Mouse (Mus musculus) embryonic facial prominence, embryonic 13.5 days (tissue): ENCODE measurements at regions not wholly inside any gene's neighbourhood (a gene's known extent, or its start where the extent isn't known, plus 50 kb on each side); places are given as distances from the start of the nearest gene placed in this dataset.
A peak's percentile ranks its signal among the peaks of the same experiment; 100 is the strongest.

Source experiments
- ATAC-seq: fragments of 200-750 bp; cut with Nextera tagmentation; 2 replicates; pipeline ENCODE4 v1.8.0; 2017; ENCODE audit warnings: low read depth; ENCODE audit not compliant: insufficient number of reproducible peaks, insufficient read depth, low FRiP score, low TSS enrichment
- H3K27ac ChIP-seq: fragments of 300-500 bp; sonication (generic); 2 replicates; pipeline ENCODE4 v1.5.1; 2015; ENCODE audit warnings: moderate library complexity, mild to moderate bottlenecking, inconsistent platforms
- H3K27me3 ChIP-seq: fragments of 300-500 bp; sonication (generic); 2 replicates; pipeline ENCODE4 v1.6.1; 2015; ENCODE audit warnings: mild to moderate bottlenecking, inconsistent platforms
- H3K36me3 ChIP-seq: fragments of 300-500 bp; sonication (generic); 2 replicates; pipeline ENCODE4 v1.6.1; 2015; ENCODE audit warnings: mild to moderate bottlenecking, inconsistent platforms
- H3K4me1 ChIP-seq: fragments of 300-500 bp; sonication (generic); 2 replicates; pipeline ENCODE4 v1.6.1; 2015; ENCODE audit warnings: inconsistent platforms
- H3K4me2 ChIP-seq: fragments of 300-500 bp; sonication (generic); 2 replicates; pipeline ENCODE4 v1.6.1; 2015; ENCODE audit warnings: moderate library complexity, mild to moderate bottlenecking, inconsistent platforms
- H3K4me3 ChIP-seq: fragments of 300-500 bp; sonication (generic); 2 replicates; pipeline ENCODE4 v1.5.1; 2015; ENCODE audit warnings: mild to moderate bottlenecking, inconsistent platforms
- H3K9ac ChIP-seq: fragments of 300-500 bp; sonication (generic); 2 replicates; pipeline ENCODE4 v1.6.1; 2015; ENCODE audit warnings: mild to moderate bottlenecking, inconsistent platforms
- H3K9me3 ChIP-seq: fragments of 300-500 bp; sonication (generic); 2 replicates; pipeline ENCODE4 v1.6.1; 2016; ENCODE audit warnings: inconsistent platforms
- WGBS: fragments of 180-500 bp; shearing (Covaris S2); methylation state at CpG from one replicate; pipeline ENCODE4 v1.1.7; 2015; ENCODE audit warnings: mixed read lengths; 5-methylcytosine and 5-hydroxymethylcytosine counted together

DNA sequence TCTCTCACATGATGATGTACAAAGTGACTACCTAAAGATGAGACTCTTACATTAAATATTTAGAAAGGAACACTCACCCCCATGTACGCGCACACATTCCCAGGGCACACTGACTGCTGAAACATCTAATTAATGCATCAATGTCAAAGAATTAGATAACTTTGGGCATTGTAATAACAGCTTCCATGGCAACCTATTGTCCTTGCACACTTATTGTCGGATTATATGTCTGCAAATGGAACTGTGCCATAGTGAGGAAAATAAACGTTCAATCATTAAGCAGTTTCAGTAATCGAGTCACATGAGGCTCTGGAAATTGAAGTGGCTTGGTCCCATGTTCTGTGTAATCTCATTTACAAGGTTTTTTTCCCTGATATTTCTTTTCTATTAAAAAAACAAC lies 360.0 kb downstream of the Galc start:
- H3K4me1 ChIP-seq = no peaks in the 10 kb centered on the region
- no peak overlapping the region for H3K4me2 ChIP-seq
- H3K36me3 ChIP-seq = no peaks in the 10 kb centered on the region
- no peak for ATAC-seq
- no peak overlapping the region for H3K4me3 ChIP-seq
- H3K9ac ChIP-seq = no peak overlapping the region
- 79% methylated on average over 5 of the region's 5 CpGs for WGBS
- no peaks in the 10 kb centered on the region for H3K27me3 ChIP-seq
- no peaks in the 10 kb centered on the region for H3K9me3 ChIP-seq
- H3K27ac ChIP-seq = no peak overlapping the region

DNA sequence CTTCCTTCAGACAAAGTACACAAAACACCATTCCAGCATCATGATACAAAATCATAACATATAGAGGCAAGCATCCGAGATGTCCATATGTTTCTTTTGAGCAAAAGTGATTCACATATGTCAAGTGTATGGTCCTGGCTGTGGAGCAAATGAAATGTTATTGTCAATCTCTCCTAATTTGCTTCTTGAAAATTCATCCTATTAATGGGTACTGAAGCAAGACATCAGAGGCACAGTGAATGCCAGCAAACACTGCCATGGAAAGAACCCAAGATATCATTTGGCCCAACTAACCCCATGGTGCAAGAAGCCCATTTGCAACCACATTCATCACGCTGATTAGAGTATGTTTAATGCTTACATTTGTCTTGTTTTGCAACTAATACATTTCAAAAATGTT lies 361.1 kb downstream of the Galc start:
- 87% methylated on average over 2 of the region's 2 CpGs for WGBS
- Histone ChIP-seq H3K9ac (no peak overlapping the region), H3K27ac (no peak overlapping the region), H3K27me3 (no peaks in the 10 kb centered on the region), H3K4me3 (no peak overlapping the region), H3K4me1 (no peaks in the 10 kb centered on the region), H3K4me2 (no peak overlapping the region), H3K9me3 (no peaks in the 10 kb centered on the region), H3K36me3 (no peaks in the 10 kb centered on the region)
- ATAC-seq = no peak

DNA sequence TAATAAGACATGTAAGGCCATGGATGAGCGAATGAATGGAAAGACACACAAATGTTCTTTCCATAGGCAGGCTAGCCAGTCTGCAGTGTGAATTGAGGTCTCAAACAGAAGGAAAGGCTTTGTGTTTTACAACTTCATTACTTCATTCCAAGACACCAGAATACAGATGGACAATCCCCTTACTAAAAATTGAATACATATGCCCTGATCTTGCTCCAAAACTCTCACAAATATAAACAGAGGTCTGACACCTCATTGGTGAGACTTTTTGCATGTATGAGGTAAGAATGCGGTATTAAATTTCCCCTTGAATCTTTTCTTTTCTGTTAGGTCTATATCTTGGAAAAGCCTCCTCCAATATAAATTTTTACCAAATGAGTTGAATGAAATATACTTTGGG lies 363.3 kb downstream of the Galc start:
- WGBS = 82% methylated on average over 2 of the region's 2 CpGs
- Histone ChIP-seq H3K4me2 (no peak overlapping the region), H3K4me1 (no peaks in the 10 kb centered on the region), H3K27me3 (no peaks in the 10 kb centered on the region), H3K36me3 (no peaks in the 10 kb centered on the region), H3K9ac (no peak overlapping the region), H3K9me3 (no peaks in the 10 kb centered on the region), H3K4me3 (no peak overlapping the region), H3K27ac (no peak overlapping the region)
- no peak for ATAC-seq

- H3K27me3 ChIP-seq = no peaks in the 10 kb centered on the region
- H3K36me3 ChIP-seq = no peaks in the 10 kb centered on the region
- 3% methylated on average over 12 of the region's 12 CpGs for WGBS
- ATAC-seq = no peak
- no peaks in the 10 kb centered on the region for H3K9me3 ChIP-seq
- H3K9ac ChIP-seq = peak overlapping the region; percentile 46; the same call in 1 of the 2 replicates
- peak overlapping the region; percentile 51 for H3K4me2 ChIP-seq
- peak overlapping the region; percentile 21 for H3K4me3 ChIP-seq
- H3K4me1 ChIP-seq = peaks cover 16% of the 10 kb centered on the region
- peak overlapping the region; percentile 4; the same call in 1 of the 2 replicates for H3K27ac ChIP-seq
Observed at GRCm38 (mm10) chr12:97888801-97889455, 370.3 kb downstream of the Galc start.

- Histone ChIP-seq H3K4me1 (peaks cover 16% of the 10 kb centered on the region), H3K27ac (peak overlapping the region; percentile 2; the same call in 1 of the 2 replicates), H3K4me3 (peak overlapping the region; percentile 21), H3K27me3 (no peaks in the 10 kb centered on the region), H3K9me3 (no peaks in the 10 kb centered on the region), H3K4me2 (peak overlapping the region; percentile 51), H3K36me3 (no peaks in the 10 kb centered on the region), H3K9ac (peak overlapping the region; percentile 46; the same call in 1 of the 2 replicates)
- no peak for ATAC-seq
- whole genome bisulfite sequencing = 11% methylated on average over 6 of the region's 6 CpGs
Observed at GRCm38 (mm10) chr12:97888291-97888800, 370.9 kb downstream of the Galc start.

- no peak overlapping the region for H3K4me3 ChIP-seq
- 74% methylated on average over 4 of the region's 4 CpGs for WGBS
- H3K9me3 ChIP-seq = no peaks in the 10 kb centered on the region
Observed at GRCm38 (mm10) chr12:97882439-97882838, 376.8 kb downstream of the Galc start.

GRCm38 (mm10) chr12:97872391-97872790 lies 386.9 kb downstream of the Galc start:
- Histone ChIP-seq H3K36me3 (no peaks in the 10 kb centered on the region), H3K27me3 (peaks cover 5% of the 10 kb centered on the region; the same call in 1 of the 2 replicates), H3K4me3 (no peak overlapping the region), H3K27ac (no peak overlapping the region), H3K4me2 (no peak overlapping the region), H3K9me3 (no peaks in the 10 kb centered on the region), H3K4me1 (no peaks in the 10 kb centered on the region), H3K9ac (no peak overlapping the region)
- WGBS = 10% methylated on average over 2 of the region's 2 CpGs
- no peak for ATAC-seq

More at GRCm38 (mm10) chr12:97882439-97882838, 376.8 kb downstream of the Galc start:
- Histone ChIP-seq H3K4me2 (no peak overlapping the region), H3K27ac (no peak overlapping the region), H3K36me3 (no peaks in the 10 kb centered on the region), H3K9ac (no peak overlapping the region), H3K27me3 (no peaks in the 10 kb centered on the region), H3K4me1 (no peaks in the 10 kb centered on the region)
- ATAC-seq = no peak

- WGBS = 69% methylated on average over 3 of the region's 3 CpGs
- Histone ChIP-seq H3K4me2 (no peak overlapping the region), H3K9ac (no peak overlapping the region)
Observed at GRCm38 (mm10) chr12:97862921-97863320, 396.3 kb downstream of the Galc start.

DNA sequence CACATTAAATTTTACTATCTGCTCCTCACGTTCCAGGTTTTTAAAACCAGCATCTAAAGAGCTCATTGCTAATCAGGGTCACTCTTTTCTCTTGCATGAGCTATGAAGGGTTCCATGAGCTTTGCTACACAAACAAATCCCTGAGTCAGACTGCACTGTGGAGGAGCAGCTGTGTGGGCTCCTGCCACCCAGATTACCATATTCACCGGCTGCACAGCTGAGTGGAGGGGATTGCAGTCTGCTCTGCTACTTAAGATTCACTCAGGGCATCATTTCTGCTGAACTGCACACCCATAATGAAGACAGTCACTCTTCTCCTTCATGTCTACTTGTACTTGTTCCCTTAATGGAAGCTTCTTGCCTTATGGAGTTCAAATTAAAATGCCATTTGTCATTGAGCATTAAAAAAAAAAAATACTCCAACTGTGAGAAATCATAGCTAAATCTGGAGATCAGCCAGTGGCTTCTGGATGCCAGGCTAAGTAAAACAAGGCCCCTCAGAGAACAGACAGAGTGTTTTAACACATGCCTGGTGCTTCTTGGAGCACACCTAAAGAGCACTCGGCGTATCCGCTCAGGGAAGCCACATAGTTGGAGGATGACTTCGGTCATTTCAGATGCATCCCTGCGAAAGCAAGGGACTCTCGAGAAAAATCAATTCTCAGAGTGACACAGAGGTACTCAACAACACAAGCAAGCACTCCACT lies 422.9 kb downstream of the Galc start:
- ATAC-seq = no peak
- 83% methylated on average over 8 of the region's 8 CpGs for WGBS
- no peaks in the 10 kb centered on the region for H3K27me3 ChIP-seq

More at GRCm38 (mm10) chr12:97862921-97863320, 396.3 kb downstream of the Galc start:
- Histone ChIP-seq H3K4me1 (no peaks in the 10 kb centered on the region), H3K27ac (no peak overlapping the region), H3K36me3 (no peaks in the 10 kb centered on the region), H3K9me3 (peaks cover 5% of the 10 kb centered on the region; the same call in 1 of the 2 replicates), H3K4me3 (no peak overlapping the region), H3K27me3 (no peaks in the 10 kb centered on the region)
- ATAC-seq = no peak

GRCm38 (mm10) chr12:97793364-97794120 lies 465.7 kb downstream of the Galc start:
- Histone ChIP-seq H3K9me3 (no peaks in the 10 kb centered on the region), H3K4me1 (no peaks in the 10 kb centered on the region; the same call in 1 of the 2 replicates), H3K27ac (no peak overlapping the region), H3K27me3 (no peaks in the 10 kb centered on the region), H3K4me2 (no peak overlapping the region), H3K4me3 (no peak overlapping the region), H3K36me3 (no peaks in the 10 kb centered on the region), H3K9ac (no peak overlapping the region)
- no peak for ATAC-seq
- 83% methylated on average over 16 of the region's 16 CpGs for WGBS

More for the DNA sequence above, 422.9 kb downstream of the Galc start:
- Histone ChIP-seq H3K9me3 (no peaks in the 10 kb centered on the region), H3K4me3 (no peak overlapping the region), H3K4me1 (no peaks in the 10 kb centered on the region), H3K27ac (no peak overlapping the region), H3K4me2 (no peak overlapping the region), H3K9ac (no peak overlapping the region), H3K36me3 (no peaks in the 10 kb centered on the region)

DNA sequence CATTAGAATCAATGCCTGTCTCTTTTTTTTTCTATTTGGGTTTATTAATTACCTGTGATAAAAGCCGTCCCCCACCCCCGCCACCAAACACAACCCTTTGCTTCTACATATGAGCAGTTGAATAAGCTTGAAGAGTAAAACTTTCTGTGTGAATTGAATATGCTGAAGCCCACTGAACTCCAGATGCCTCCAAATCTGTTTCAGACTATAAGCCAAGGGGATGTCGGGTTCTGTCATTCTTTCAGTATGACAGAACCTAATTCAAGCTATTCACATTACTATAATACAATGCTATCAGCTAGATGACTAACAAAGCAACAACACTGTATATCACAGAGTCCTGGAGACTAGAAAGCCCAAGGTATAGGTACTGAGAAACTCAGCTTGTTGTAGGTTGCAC lies 475.8 kb downstream of the Galc start:
- no peak for ATAC-seq
- no peak overlapping the region for H3K27ac ChIP-seq
- H3K36me3 ChIP-seq = no peaks in the 10 kb centered on the region
- 90% methylated on average over 3 of the region's 3 CpGs for WGBS
- H3K9me3 ChIP-seq = no peaks in the 10 kb centered on the region
- no peaks in the 10 kb centered on the region for H3K27me3 ChIP-seq
- H3K9ac ChIP-seq = no peak overlapping the region
- no peak overlapping the region for H3K4me3 ChIP-seq
- no peak overlapping the region for H3K4me2 ChIP-seq
- H3K4me1 ChIP-seq = no peaks in the 10 kb centered on the region
